In genomic region chr4:46989842-46990241, GRCm38 (mm10) we compare ENCODE assay signal across 8 mouse cellular contexts. TPM values are rescaled to one million over a fixed set of nuclear protein-coding genes. Genes with fewer than 3 reads are reported as not detected.
DNase-seq lines count a peak whose midpoint lies in the region; ATAC-seq and TF ChIP-seq lines count a peak whose summit lies in the region.

No protein-coding gene starts in this region.

- 0 out of 2 replicates have a peak, but pooled peaks cover 4% of the 10 kb centered on the region for H3K4me1 ChIP-seq in liver, embryonic 12.5 days
- peaks cover 25% of the 10 kb centered on the region for H3K4me1 ChIP-seq in hindbrain, embryonic 12.5 days
- peaks cover 12% of the 10 kb centered on the region for H3K4me1 ChIP-seq in midbrain, postnatal 0 days (ENCODE audit: insufficient read depth, low read length)

- WGBS in liver, embryonic 12.5 days (ENCODE audit: insufficient replicate concordance) = 3% methylated on average over 17 of the region's 17 CpGs
- WGBS in hindbrain, embryonic 12.5 days = 4% methylated on average over 17 of the region's 17 CpGs
- WGBS in midbrain, postnatal 0 days = 2% methylated on average over 17 of the region's 17 CpGs

- no peak for ATAC-seq in liver, embryonic 12.5 days
- 0 out of 2 replicates have a peak, but pooled peaks have one; percentile 33 for ATAC-seq in hindbrain, embryonic 12.5 days (ENCODE audit: low FRiP score)
- ATAC-seq in midbrain, postnatal 0 days (ENCODE audit: low FRiP score) = peak; percentile 39; the same call in 1 of the 2 replicates

- no peak overlapping the region for H3K4me3 ChIP-seq in liver, embryonic 12.5 days
- H3K4me3 ChIP-seq in hindbrain, embryonic 12.5 days = peak overlapping the region; percentile 65
- H3K4me3 ChIP-seq in left cerebral cortex, adult 2 months = peak overlapping the region; percentile 80
- peak overlapping the region; percentile 76 for H3K4me3 ChIP-seq in midbrain, postnatal 0 days (ENCODE audit: low read depth, low read length)

- H3K4me2 ChIP-seq in liver, embryonic 12.5 days = no peak overlapping the region
- peak overlapping the region; percentile 90 for H3K4me2 ChIP-seq in hindbrain, embryonic 12.5 days (replicated peaks)
- H3K4me2 ChIP-seq in midbrain, postnatal 0 days (ENCODE audit: low read depth, low read length, poor library complexity, severe bottlenecking) = peak overlapping the region; percentile 92

- no peaks in the 10 kb centered on the region for H3K9me3 ChIP-seq in liver, embryonic 12.5 days (replicated peaks)
- no peaks in the 10 kb centered on the region for H3K9me3 ChIP-seq in hindbrain, embryonic 12.5 days (replicated peaks)
- no peaks in the 10 kb centered on the region for H3K9me3 ChIP-seq in midbrain, postnatal 0 days (ENCODE audit: low read length)

- TF ChIP-seq CTCF in left cerebral cortex, adult 2 months (IDR thresholded peaks at IDR 0.05) = peak; percentile 69
- TF ChIP-seq CTCF in midbrain, postnatal 0 days (IDR thresholded peaks at IDR 0.05) = peak; percentile 77

- intact Hi-C loops in left cerebral cortex, adult 2 months (cut with DNase I) = loop anchor here (1.0 to 5.0 kb wide), 2 partner anchors 133 to 301 kb away; no protein-coding TSS in a partner anchor

- H3K27me3 ChIP-seq in liver, embryonic 12.5 days (replicated peaks) = peaks cover 82% of the 10 kb centered on the region
- peaks cover 69% of the 10 kb centered on the region for H3K27me3 ChIP-seq in hindbrain, embryonic 12.5 days
- H3K27me3 ChIP-seq in midbrain, postnatal 0 days (ENCODE audit: insufficient read depth, low read length) = no peaks in the 10 kb centered on the region

- no peak overlapping the region for H3K27ac ChIP-seq in liver, embryonic 12.5 days
- H3K27ac ChIP-seq in hindbrain, embryonic 12.5 days = no peak overlapping the region
- H3K27ac ChIP-seq in left cerebral cortex, adult 2 months = peak overlapping the region; percentile 92
- H3K27ac ChIP-seq in midbrain, postnatal 0 days (ENCODE audit: low read depth, low read length) = peak overlapping the region; percentile 91

- H3K9ac ChIP-seq in liver, embryonic 12.5 days = no peak overlapping the region
- H3K9ac ChIP-seq in hindbrain, embryonic 12.5 days = peak overlapping the region; percentile 72; the same call in 1 of the 2 replicates
- peak overlapping the region; percentile 93 for H3K9ac ChIP-seq in midbrain, postnatal 0 days (replicated peaks; ENCODE audit: low read length, poor library complexity, severe bottlenecking)

- no peaks in the 10 kb centered on the region for H3K36me3 ChIP-seq in liver, embryonic 12.5 days
- no peaks in the 10 kb centered on the region for H3K36me3 ChIP-seq in hindbrain, embryonic 12.5 days
- no peaks in the 10 kb centered on the region for H3K36me3 ChIP-seq in midbrain, postnatal 0 days (ENCODE audit: insufficient read depth, low read length)

- peak; percentile 53 for DNase-seq in liver
- DNase-seq in embryo, embryonic 10 days (ENCODE audit: low spot score) = peak; percentile 79
- DNase-seq in left cerebral cortex, adult 2 months (ENCODE audit: extremely low spot score in 1 of 2, low spot score in 2 of 2) = peak; percentile 75 to 76
- peak; percentile 94 for DNase-seq in midbrain, postnatal 0 days (ENCODE audit: low spot score)
- peak; percentile 69 for DNase-seq in thymus, postnatal 4 days
- no peak for DNase-seq in ovary, postnatal 36 days (ENCODE audit: low spot score)

RNA-seq across cellular contexts. Expression of gene Gabbr2, which starts 1.8 kb away (rescaled TPM):
- polyA plus RNA-seq in liver, embryonic 12.5 days (2016; fragmentation: Nextera tagmentation; extraction: Ambion mirVana) = 0.08 and 0.28 TPM in 2 replicates
- 1.3 and 1.4 TPM in 2 replicates for polyA plus RNA-seq in hindbrain, embryonic 12.5 days (2016; fragmentation: Nextera tagmentation; extraction: Ambion mirVana)
- 100 to 1,000 TPM; 258 to 266 TPM for total RNA-seq in left cerebral cortex, adult 2 months (2021)
- total RNA-seq in midbrain, postnatal 0 days (2014; rRNA removed) = 118 and 123 TPM in 2 replicates
- 17.8 and 20.5 TPM in 2 replicates for polyA plus RNA-seq in midbrain, postnatal 0 days (2015; fragmentation: Nextera tagmentation; extraction: Ambion mirVana)

Comparison
In these comparisons a context has a peak if more than half of its experiments do, and no peak if none do; other contexts are left out.
1. H3K27ac ChIP-seq: peak in left cerebral cortex, adult 2 months (single experiment) and midbrain, postnatal 0 days (single experiment); none in liver, embryonic 12.5 days (single experiment) and hindbrain, embryonic 12.5 days (single experiment).